Mouse (Mus musculus): ENCODE measurements around the gene Tnfrsf13c.

DNA sequence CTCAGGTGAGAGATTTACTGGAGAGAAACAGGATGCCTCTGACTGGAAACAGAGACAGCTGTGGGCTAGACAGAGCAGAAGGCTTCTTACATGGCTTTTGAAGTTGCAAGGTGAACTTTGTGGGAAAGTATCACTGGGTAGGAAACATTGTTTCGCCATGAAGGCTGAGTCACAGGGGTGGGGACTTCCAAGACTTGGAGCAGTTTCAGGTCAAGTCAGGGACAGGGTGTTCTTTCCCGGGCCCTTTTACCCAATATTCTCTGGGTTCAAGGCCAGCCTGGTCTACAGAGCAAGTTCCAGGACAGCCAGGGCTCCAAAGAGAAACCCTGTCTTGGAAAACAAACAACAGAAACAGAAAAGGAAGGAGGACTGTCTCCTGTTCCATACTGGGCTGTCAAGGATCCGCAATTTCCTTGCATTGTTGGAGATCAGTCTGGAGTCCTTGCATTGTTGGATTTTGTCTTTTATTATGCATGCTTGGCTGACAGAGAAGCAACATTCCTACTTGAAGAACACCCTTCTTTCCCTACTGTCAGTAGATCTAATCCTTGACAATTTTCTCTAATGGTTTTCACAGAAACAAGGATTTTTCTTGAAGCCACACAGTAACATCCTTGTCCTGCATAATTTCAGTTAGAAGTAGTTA is 23.1 kb upstream of the Tnfrsf13c start:
- no peak for TF ChIP-seq CTCF (conservative IDR thresholded peaks at IDR 0.05 in 1 of 2, IDR thresholded peaks at IDR 0.05 in 1 of 2; ENCODE audit: low read depth in 2 of 2, low read length in 2 of 2)
- TF ChIP-seq POLR2AphosphoS2 (IDR thresholded peaks at IDR 0.05; ENCODE audit: low read depth, low read length) = no peak
- no peak for TF ChIP-seq POLR2A (IDR thresholded peaks at IDR 0.05; ENCODE audit: low read depth, low read length)
- TF ChIP-seq ZNF384 (IDR thresholded peaks at IDR 0.05; ENCODE audit: low read depth, low read length) = no peak
- TF ChIP-seq PAX5 (IDR thresholded peaks at IDR 0.05; ENCODE audit: low read length) = no peak
- no peak for TF ChIP-seq E2F4 (IDR thresholded peaks at IDR 0.05; ENCODE audit: insufficient replicate concordance, low read depth, low read length)

Data from CH12.LX (cell line).